ENCODE assay signal across 10 mouse cellular contexts in the genomic region with DNA sequence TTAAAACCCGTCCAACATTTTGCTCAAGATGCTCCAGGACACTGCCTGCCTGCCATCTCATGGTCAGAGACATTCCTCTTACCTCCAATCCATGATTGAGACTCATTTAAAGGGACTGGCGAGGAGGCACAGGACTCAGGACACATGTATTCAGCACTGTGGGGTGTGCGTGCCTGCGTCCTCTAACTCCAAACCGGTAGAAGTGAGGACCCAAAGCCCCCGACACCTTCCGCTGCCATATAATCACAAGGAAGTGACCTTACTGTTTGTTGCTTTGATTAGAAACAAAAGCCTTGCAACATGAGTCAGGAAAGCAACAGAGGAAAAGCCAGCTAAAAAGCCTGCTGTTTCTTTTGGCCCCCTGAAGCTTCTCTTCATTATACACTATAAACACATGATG.
DNase-seq lines count a peak whose midpoint lies in the region; ATAC-seq and TF ChIP-seq lines count a peak whose summit lies in the region.
"Had no signal": no experiment of that assay in that cellular context is flagged by ENCODE, and none has a peak within 500 bp of the region (broad histone marks: within the 10 kb centered on the region; RNA-seq: fewer than 3 reads in every experiment).

No protein-coding gene starts in this region.

- peak overlapping the region; percentile 4; the same call in 1 of the 2 replicates for H3K4me3 ChIP-seq in kidney, embryonic 14.5 days (ENCODE audit: low read length)
- H3K4me3 ChIP-seq in stomach, embryonic 16.5 days (replicated peaks; ENCODE audit: low read length): no peak overlapping the region
- no peak overlapping the region for H3K4me3 ChIP-seq in stomach, postnatal 0 days (ENCODE audit: low read depth, low read length)
- no peak overlapping the region for H3K4me3 ChIP-seq in small intestine, adult 2 months (ENCODE audit: low read depth, low read length)
- H3K4me3 ChIP-seq: megakaryocyte, embryonic 14.5 days had no signal

- no peak overlapping the region for H3K4me2 ChIP-seq in kidney, embryonic 14.5 days (replicated peaks; ENCODE audit: low read depth, low read length)
- H3K4me2 ChIP-seq in stomach, embryonic 16.5 days (ENCODE audit: low read depth, low read length): no peak overlapping the region
- H3K4me2 ChIP-seq in stomach, postnatal 0 days (replicated peaks; ENCODE audit: low read depth): no peak overlapping the region

- 0 out of 2 replicates have a peak overlapping the region, but pooled peaks have one; percentile 4 for H3K9ac ChIP-seq in kidney, embryonic 14.5 days (ENCODE audit: low read depth, low read length)
- H3K9ac ChIP-seq in stomach, embryonic 16.5 days (ENCODE audit: low read length): no peak overlapping the region
- H3K9ac ChIP-seq in stomach, postnatal 0 days (ENCODE audit: low read length): no peak overlapping the region

- no peaks in the 10 kb centered on the region for H3K27me3 ChIP-seq in kidney, embryonic 14.5 days (ENCODE audit: control insufficient read depth, insufficient read depth, low read length)
- no peaks in the 10 kb centered on the region for H3K27me3 ChIP-seq in stomach, embryonic 16.5 days (ENCODE audit: control insufficient read depth, insufficient read depth, low read length)
- H3K27me3 ChIP-seq in stomach, postnatal 0 days (ENCODE audit: control insufficient read depth, insufficient read depth, low read length): no peaks in the 10 kb centered on the region
- H3K27me3 ChIP-seq in small intestine, adult 2 months (ENCODE audit: control insufficient read depth, insufficient read depth, low read length): no peaks in the 10 kb centered on the region

- peak overlapping the region; percentile 43; the same call in 1 of the 2 replicates for H3K27ac ChIP-seq in kidney, embryonic 14.5 days (ENCODE audit: low read depth, low read length)
- H3K27ac ChIP-seq in stomach, embryonic 16.5 days (ENCODE audit: low read length): peak overlapping the region; percentile 16; the same call in 1 of the 2 replicates
- no peak overlapping the region for H3K27ac ChIP-seq in stomach, postnatal 0 days (replicated peaks)
- peak overlapping the region; percentile 37; the same call in 1 of the 2 replicates for H3K27ac ChIP-seq in small intestine, adult 2 months (ENCODE audit: insufficient read depth, low read depth, low read length)

- no peaks in the 10 kb centered on the region for H3K9me3 ChIP-seq in kidney, embryonic 14.5 days (ENCODE audit: control insufficient read depth, low read length)
- H3K9me3 ChIP-seq in stomach, embryonic 16.5 days (replicated peaks; ENCODE audit: control insufficient read depth, low read length): no peaks in the 10 kb centered on the region
- H3K9me3 ChIP-seq in stomach, postnatal 0 days (ENCODE audit: control insufficient read depth, low read length): no peaks in the 10 kb centered on the region
- H3K9me3 ChIP-seq: megakaryocyte, embryonic 14.5 days had no signal

- ATAC-seq in kidney, embryonic 14.5 days (ENCODE audit: low FRiP score, low TSS enrichment): no peak
- no peak for ATAC-seq in stomach, embryonic 16.5 days (ENCODE audit: insufficient read depth, low FRiP score)
- no peak for ATAC-seq in stomach, postnatal 0 days (ENCODE audit: low FRiP score, low TSS enrichment)
- no peak for ATAC-seq in cerebellum, adult (ENCODE audit: insufficient number of reproducible peaks, low FRiP score, low TSS enrichment)

- TF ChIP-seq EP300 in stomach, postnatal 0 days (optimal IDR thresholded peaks at IDR 0.05): no peak

- intact Hi-C loops in heart, postnatal 10 days (cut with DNase I): no loop called here

- no peak for TF ChIP-seq CTCF in stomach, postnatal 0 days (IDR thresholded peaks at IDR 0.05; ENCODE audit: low read depth)
- no peak for TF ChIP-seq CTCF in small intestine, adult 2 months (IDR thresholded peaks at IDR 0.05; ENCODE audit: extremely low read depth, insufficient read length, insufficient replicate concordance, low read depth, low read length)

- peaks cover 18% of the 10 kb centered on the region for H3K4me1 ChIP-seq in kidney, embryonic 14.5 days (ENCODE audit: control insufficient read depth, insufficient read depth, low read length)
- no peaks in the 10 kb centered on the region for H3K4me1 ChIP-seq in stomach, embryonic 16.5 days (ENCODE audit: control insufficient read depth, insufficient read depth, low read length)
- no peaks in the 10 kb centered on the region for H3K4me1 ChIP-seq in stomach, postnatal 0 days (replicated peaks; ENCODE audit: control insufficient read depth, insufficient read depth)
- no peaks in the 10 kb centered on the region; the same call in 1 of the 2 replicates for H3K4me1 ChIP-seq in small intestine, adult 2 months (ENCODE audit: control insufficient read depth, insufficient read depth, insufficient read length, low read length)

- no peaks in the 10 kb centered on the region for H3K36me3 ChIP-seq in kidney, embryonic 14.5 days (ENCODE audit: control insufficient read depth, insufficient read depth, low read length)
- H3K36me3 ChIP-seq in stomach, embryonic 16.5 days (ENCODE audit: control insufficient read depth, insufficient read depth, low read length): no peaks in the 10 kb centered on the region
- H3K36me3 ChIP-seq in stomach, postnatal 0 days (ENCODE audit: control insufficient read depth, insufficient read depth, low read length): no peaks in the 10 kb centered on the region
- no peaks in the 10 kb centered on the region for H3K36me3 ChIP-seq in small intestine, adult 2 months (ENCODE audit: control insufficient read depth, insufficient read depth, low read length)

- WGBS in kidney, embryonic 14.5 days: 48% methylated on average over 7 of the region's 7 CpGs
- WGBS in stomach, embryonic 16.5 days: 74% methylated on average over 7 of the region's 7 CpGs
- 75% methylated on average over 7 of the region's 7 CpGs for WGBS in stomach, postnatal 0 days
- 82% methylated on average over 7 of the region's 7 CpGs for WGBS in small intestine, adult 2 months

- no peak for DNase-seq in kidney, adult 9 months
- no peak for DNase-seq in stomach, postnatal 0 days (ENCODE audit: low spot score)
- DNase-seq in heart, postnatal 10 days: peak; percentile 29 to 34
- no peak for DNase-seq in retina, embryonic 14.5 days (ENCODE audit: low spot score)
- DNase-seq: cerebellum, adult 11 months had no signal

- TF ChIP-seq POLR2A in small intestine, adult 2 months (IDR thresholded peaks at IDR 0.05; ENCODE audit: low read depth, low read length): no peak

Comparison
In these comparisons a context has a peak if more than half of its experiments do, and no peak if none do; other contexts are left out.
1. DNase-seq: peak in heart, postnatal 10 days (2 of 2); none in kidney, adult 9 months (single experiment), stomach, postnatal 0 days (single experiment) and retina, embryonic 14.5 days (single experiment).